Mouse (Mus musculus) midbrain, embryonic 16.5 days (tissue): Measurements from ENCODE around the gene Nab2. TPM values are rescaled to one million over a fixed set of nuclear protein-coding genes. Genes with fewer than 3 reads are reported as not detected.

ENCODE experiments used
- ATAC-seq: fragments of 200-750 bp; cut with Nextera tagmentation; 2 replicates; pipeline ENCODE4 v1.8.0; 2017; ENCODE audit warnings: moderate TSS enrichment
- H3K27ac ChIP-seq: fragments of 300-500 bp; sonication (generic); 2 replicates; pipeline ENCODE4 v1.5.1; 2014; ENCODE audit warnings: mild to moderate bottlenecking, low read length, mixed read lengths
- H3K27me3 ChIP-seq: fragments of 300-500 bp; sonication (generic); 2 replicates; pipeline ENCODE4 v1.6.1; 2014; ENCODE audit warnings: low read depth, low read length, mixed read lengths; ENCODE audit not compliant: control insufficient read depth, insufficient read depth
- H3K36me3 ChIP-seq: fragments of 300-500 bp; sonication (generic); 2 replicates; pipeline ENCODE4 v1.6.1; 2014; ENCODE audit warnings: mild to moderate bottlenecking, low read length, moderate library complexity, mixed read lengths; ENCODE audit not compliant: control insufficient read depth, insufficient read depth
- H3K4me1 ChIP-seq: fragments of 300-500 bp; sonication (generic); 2 replicates; pipeline ENCODE4 v1.6.1; 2014; ENCODE audit warnings: mild to moderate bottlenecking, low read length, mixed read lengths; ENCODE audit not compliant: control insufficient read depth, insufficient read depth
- H3K4me2 ChIP-seq: fragments of 300-500 bp; sonication (generic); 2 replicates; pipeline ENCODE4 v1.6.1; 2014; ENCODE audit warnings: mild to moderate bottlenecking, low read length, mixed read lengths
- H3K4me3 ChIP-seq: fragments of 300-500 bp; sonication (generic); 2 replicates; pipeline ENCODE4 v1.5.1; 2014; ENCODE audit warnings: low read depth, mild to moderate bottlenecking, low read length, moderate library complexity, mixed read lengths
- H3K9ac ChIP-seq: fragments of 300-500 bp; sonication (generic); 2 replicates; pipeline ENCODE4 v1.6.1; 2014; ENCODE audit warnings: low read depth, low read length, mixed read lengths
- H3K9me3 ChIP-seq: fragments of 300-500 bp; sonication (generic); replicated peaks from 2 replicates; pipeline ENCODE4 v1.6.1; 2014; ENCODE audit warnings: mild to moderate bottlenecking, low read length, mixed read lengths; ENCODE audit not compliant: control insufficient read depth, poor library complexity, severe bottlenecking
- WGBS: fragments of 180-500 bp; shearing (Covaris S2); extraction: QIAGEN DNeasy Blood & Tissue Kit; methylation state at CpG from one replicate; pipeline ENCODE4 v1.1.7; 2014; 5-methylcytosine and 5-hydroxymethylcytosine counted together
- polyA plus RNA-seq: library from polyadenylated mRNA; unstranded; fragments of >200 nt; fragmentation: Nextera tagmentation; extraction: Ambion mirVana; gene quantifications from 2 replicates; pipeline ENCODE4 v1.2.1, GENCODE M21; 2015

Gene Nab2
- polyA plus RNA-seq, 1 experiment from 2014 or later, result 2.1 TPM

DNA sequence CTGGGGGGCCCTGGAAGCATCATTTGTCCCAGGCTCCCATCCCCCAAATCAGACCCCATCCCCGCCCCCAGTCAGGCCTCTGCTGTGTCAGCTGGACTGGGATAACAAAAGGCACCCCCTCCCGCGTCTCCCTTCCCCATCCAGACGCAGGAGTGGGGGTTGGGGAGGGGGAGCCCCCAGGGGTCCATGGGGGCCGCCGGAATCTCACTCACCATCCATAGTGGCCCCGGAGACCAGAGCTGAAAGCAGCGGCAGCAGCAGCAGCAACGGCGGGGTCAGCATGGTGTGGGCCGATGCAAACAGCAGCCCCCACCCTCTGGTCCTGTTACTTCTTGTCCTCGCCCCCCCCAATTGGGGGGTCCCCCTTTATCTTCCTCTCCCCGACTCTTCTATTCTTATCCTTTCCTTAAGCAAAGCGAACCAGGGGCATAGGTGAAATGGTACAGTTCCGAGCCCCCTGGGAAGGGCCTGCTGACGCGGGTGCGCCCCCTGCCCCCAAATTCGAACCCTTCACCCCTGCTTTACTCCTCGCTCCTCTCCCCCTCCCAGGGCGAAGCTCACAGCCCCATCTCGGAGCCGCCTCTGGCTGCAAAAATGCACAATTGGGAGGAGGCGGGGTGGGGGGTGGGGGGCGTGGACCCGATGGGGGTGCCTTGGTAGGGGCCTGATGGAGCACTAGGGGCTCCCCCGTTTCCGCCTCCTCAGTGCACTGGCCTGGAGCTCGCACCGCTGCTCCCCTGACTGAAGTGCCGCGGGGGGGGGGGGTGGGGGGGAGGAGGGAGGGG, 47.8 kb downstream of the Nab2 start, which contains the start of gene Lrp1:
Lrp1 (minus strand) TSS at position 743 of the 785 bp plus-strand sequence.
- peak; percentile 76 for ATAC-seq
- no peaks in the 10 kb centered on the region; the same call in 1 of the 2 replicates for H3K36me3 ChIP-seq
- H3K4me3 ChIP-seq, result peak within 1 kb of the TSS; percentile 68
- 0% methylated on average over 24 of the region's 32 CpGs for WGBS
- H3K4me2 ChIP-seq, result peak within 1 kb of the TSS; percentile 96
- no peaks in the 10 kb centered on the region for H3K9me3 ChIP-seq
- H3K9ac ChIP-seq, result peak within 1 kb of the TSS; percentile 89
- no peaks in the 10 kb centered on the region for H3K27me3 ChIP-seq
- peak within 1 kb of the TSS; percentile 85 for H3K27ac ChIP-seq
- H3K4me1 ChIP-seq, result peaks cover 41% of the 10 kb centered on the region

DNA sequence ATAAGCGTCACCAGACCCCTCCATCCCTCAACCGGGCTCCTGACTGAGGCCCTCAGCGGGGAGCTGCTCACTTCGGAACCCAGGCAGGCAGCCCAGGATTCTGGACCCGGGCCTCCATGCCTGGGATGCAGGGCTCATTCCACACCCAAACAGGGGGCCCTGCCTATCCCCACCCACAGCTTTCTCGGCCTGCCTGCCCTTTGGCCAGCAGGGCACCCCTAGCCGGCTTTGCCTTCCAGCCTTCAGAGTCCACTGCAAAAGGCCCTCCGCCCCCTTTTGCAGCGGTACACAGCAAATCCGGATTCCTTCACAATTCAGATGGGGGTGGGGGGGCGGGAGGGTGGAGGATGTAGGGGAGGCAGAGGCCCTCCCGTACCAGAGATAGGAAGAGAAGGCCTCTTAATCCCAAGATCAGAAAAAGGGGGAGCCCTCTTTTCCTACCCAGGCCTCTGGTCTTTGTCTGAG, 48.4 kb downstream of the Nab2 start:
- Histone ChIP-seq H3K9me3 (no peaks in the 10 kb centered on the region), H3K4me1 (peaks cover 47% of the 10 kb centered on the region), H3K9ac (peak overlapping the region; percentile 89), H3K4me2 (peak overlapping the region; percentile 96), H3K27me3 (no peaks in the 10 kb centered on the region), H3K27ac (peak overlapping the region; percentile 85), H3K4me3 (peak overlapping the region; percentile 68), H3K36me3 (no peaks in the 10 kb centered on the region; the same call in 1 of the 2 replicates)
- under 1% methylated on average over 12 of the region's 12 CpGs for WGBS
- peak; percentile 11; the same call in 1 of the 2 replicates for ATAC-seq

- Histone ChIP-seq H3K9ac (peak overlapping the region; percentile 89), H3K27me3 (no peaks in the 10 kb centered on the region), H3K36me3 (no peaks in the 10 kb centered on the region; the same call in 1 of the 2 replicates), H3K4me2 (peak overlapping the region; percentile 96), H3K4me1 (peaks cover 52% of the 10 kb centered on the region), H3K27ac (no peak overlapping the region; the same call in 1 of the 2 replicates), H3K4me3 (peak overlapping the region; percentile 68), H3K9me3 (no peaks in the 10 kb centered on the region)
- 14% methylated on average over 8 of the region's 8 CpGs for WGBS
- no peak for ATAC-seq
These were observed 49.1 kb downstream of the Nab2 start for GRCm38 (mm10) chr10:127619119-127619721.

GRCm38 (mm10) chr10:127618173-127618572, 50.2 kb downstream of the Nab2 start:
- H3K36me3 ChIP-seq, result no peaks in the 10 kb centered on the region; the same call in 1 of the 2 replicates
- peak overlapping the region; percentile 89; the same call in 1 of the 2 replicates for H3K9ac ChIP-seq
- peak overlapping the region; percentile 68; the same call in 1 of the 2 replicates for H3K4me3 ChIP-seq
- peak overlapping the region; percentile 96 for H3K4me2 ChIP-seq
- H3K9me3 ChIP-seq, result no peaks in the 10 kb centered on the region
- H3K4me1 ChIP-seq, result peaks cover 52% of the 10 kb centered on the region
- ATAC-seq, result no peak
- WGBS, result 53% methylated on average over 6 of the region's 6 CpGs
- H3K27ac ChIP-seq, result no peak overlapping the region
- no peaks in the 10 kb centered on the region for H3K27me3 ChIP-seq

DNA sequence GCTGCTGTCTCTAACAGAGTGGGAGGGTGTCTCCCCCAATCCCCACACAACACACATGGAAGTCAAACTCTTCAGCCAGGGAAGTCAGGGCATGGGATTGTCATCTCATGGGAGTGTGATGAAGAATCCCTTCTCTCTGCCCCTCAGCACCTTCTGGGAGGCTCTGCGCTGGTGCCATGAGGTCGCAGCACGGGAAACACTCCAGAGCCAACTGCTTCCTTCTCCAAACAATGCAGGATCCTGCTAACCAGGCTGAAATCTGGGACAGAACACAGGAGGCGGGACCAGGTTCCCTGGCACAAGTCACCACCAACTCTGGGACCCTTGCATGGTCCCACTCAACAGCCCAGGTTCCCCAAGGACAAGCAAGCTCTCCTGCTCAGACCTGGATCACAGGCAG, 51.1 kb downstream of the Nab2 start:
- peaks cover 52% of the 10 kb centered on the region for H3K4me1 ChIP-seq
- H3K36me3 ChIP-seq, result peaks cover 4% of the 10 kb centered on the region
- H3K4me3 ChIP-seq, result no peak overlapping the region
- peak overlapping the region; percentile 96 for H3K4me2 ChIP-seq
- no peaks in the 10 kb centered on the region for H3K27me3 ChIP-seq
- ATAC-seq, result no peak
- no peaks in the 10 kb centered on the region for H3K9me3 ChIP-seq
- no peak overlapping the region for H3K27ac ChIP-seq
- H3K9ac ChIP-seq, result no peak overlapping the region; the same call in 1 of the 2 replicates
- 80% methylated on average over 4 of the region's 4 CpGs for WGBS

DNA sequence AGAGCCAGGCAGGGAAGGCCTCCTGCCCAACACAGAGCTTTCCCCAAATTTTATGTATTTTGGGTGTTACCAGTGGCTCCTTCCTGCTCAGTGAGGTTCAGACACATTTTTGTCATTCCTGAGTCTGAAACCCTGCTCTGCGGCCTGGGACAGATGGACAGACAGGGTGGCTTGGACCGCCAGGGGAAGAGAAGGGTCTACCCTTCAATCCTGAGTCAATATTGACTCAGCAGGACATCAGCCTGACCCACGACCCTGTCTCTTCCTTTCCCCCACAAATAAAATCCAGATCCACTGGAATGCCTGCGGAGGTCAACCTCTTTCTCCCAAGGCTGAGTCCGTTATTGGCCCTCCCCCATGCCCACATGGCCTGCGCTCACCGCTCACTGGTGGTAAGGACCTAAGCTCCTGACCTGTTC, 52.1 kb downstream of the Nab2 start:
- peaks cover 14% of the 10 kb centered on the region for H3K36me3 ChIP-seq
- H3K4me3 ChIP-seq, result no peak overlapping the region
- ATAC-seq, result no peak
- 0 out of 2 replicates have a peak overlapping the region, but pooled peaks have one; percentile 3 for H3K9ac ChIP-seq
- peaks cover 50% of the 10 kb centered on the region for H3K4me1 ChIP-seq
- H3K27me3 ChIP-seq, result no peaks in the 10 kb centered on the region
- H3K4me2 ChIP-seq, result no peak overlapping the region
- no peak overlapping the region; the same call in 1 of the 2 replicates for H3K27ac ChIP-seq
- WGBS, result 53% methylated on average over 7 of the region's 7 CpGs
- no peaks in the 10 kb centered on the region for H3K9me3 ChIP-seq

DNA sequence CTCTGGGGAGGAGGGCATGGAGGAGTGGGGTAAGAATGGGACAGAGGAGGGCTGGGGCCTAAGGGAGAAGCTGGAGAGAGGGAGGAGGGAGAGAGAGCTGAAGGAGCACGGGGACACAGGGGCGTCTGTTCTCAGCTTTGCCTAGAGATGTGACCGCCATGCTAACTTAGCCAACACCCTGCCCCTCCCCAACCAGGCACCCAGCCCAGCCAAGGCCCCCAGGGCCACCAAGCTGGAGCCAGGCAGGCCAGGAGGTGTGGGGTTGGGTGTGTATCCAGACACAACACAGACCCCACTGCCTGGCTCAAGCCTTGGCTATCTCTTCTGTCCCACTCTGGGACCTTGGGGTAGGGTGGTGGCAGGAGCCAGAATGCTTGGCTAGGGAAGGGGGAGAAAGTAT, 52.8 kb downstream of the Nab2 start:
- H3K9ac ChIP-seq, result no peak overlapping the region
- no peaks in the 10 kb centered on the region for H3K27me3 ChIP-seq
- ATAC-seq, result no peak
- no peak overlapping the region for H3K4me2 ChIP-seq
- peaks cover 15% of the 10 kb centered on the region for H3K36me3 ChIP-seq
- H3K4me3 ChIP-seq, result no peak overlapping the region
- peaks cover 50% of the 10 kb centered on the region for H3K4me1 ChIP-seq
- no peak overlapping the region; the same call in 1 of the 2 replicates for H3K27ac ChIP-seq
- 58% methylated on average over 3 of the region's 3 CpGs for WGBS
- no peaks in the 10 kb centered on the region for H3K9me3 ChIP-seq

GRCm38 (mm10) chr10:127615034-127615374, 53.4 kb downstream of the Nab2 start:
- no peaks in the 10 kb centered on the region for H3K27me3 ChIP-seq
- H3K9me3 ChIP-seq, result no peaks in the 10 kb centered on the region
- no peak overlapping the region for H3K4me3 ChIP-seq
- peak overlapping the region; percentile 31; the same call in 1 of the 2 replicates for H3K27ac ChIP-seq
- H3K4me1 ChIP-seq, result peaks cover 50% of the 10 kb centered on the region
- H3K9ac ChIP-seq, result no peak overlapping the region
- H3K36me3 ChIP-seq, result peaks cover 18% of the 10 kb centered on the region
- ATAC-seq, result no peak
- 43% methylated on average over 2 of the region's 2 CpGs for WGBS
- H3K4me2 ChIP-seq, result no peak overlapping the region
